Mouse (Mus musculus): Measurements from ENCODE around the gene Inf2. TPM values are rescaled to one million over a fixed set of nuclear protein-coding genes. Genes with fewer than 3 reads are reported as not detected.

The Inf2 gene
- polyA plus RNA-seq, 1 experiment: 39.9 TPM

GRCm38 (mm10) chr12:112632907-112633306 is 44.3 kb downstream of the Inf2 start:
- DNase-seq (ENCODE audit: low read depth in 1 of 2, low spot score in 2 of 2): peak in 1 of 2 experiments; percentile 62
- TF ChIP-seq POLR2A (IDR thresholded peaks at IDR 0.05; ENCODE audit: low read depth, low read length) (no peak), CTCF (IDR thresholded peaks at IDR 0.05; ENCODE audit: extremely low read depth, insufficient read depth, insufficient read length, insufficient replicate concordance) (no peak)
- peak overlapping the region; percentile 2; the same call in 1 of the 2 replicates for H3K4me3 ChIP-seq (ENCODE audit: extremely low read depth, insufficient read depth, insufficient read length)
- 38% methylated on average over 5 of the region's 5 CpGs for WGBS
- peaks cover 31% of the 10 kb centered on the region for H3K4me1 ChIP-seq (ENCODE audit: control insufficient read depth, insufficient read depth, insufficient read length)
- H3K27ac ChIP-seq (ENCODE audit: insufficient read depth, low read length): peak overlapping the region; percentile 54
- no peaks in the 10 kb centered on the region for H3K27me3 ChIP-seq (ENCODE audit: control insufficient read depth, insufficient read depth, low read length)
- H3K36me3 ChIP-seq (ENCODE audit: control insufficient read depth, insufficient read depth, low read length): no peaks in the 10 kb centered on the region

GRCm38 (mm10) chr12:112633686-112634085 is 45.1 kb downstream of the Inf2 start:
- no peak for TF ChIP-seq POLR2A (IDR thresholded peaks at IDR 0.05; ENCODE audit: low read depth, low read length)
- no peak for TF ChIP-seq CTCF (IDR thresholded peaks at IDR 0.05; ENCODE audit: extremely low read depth, insufficient read depth, insufficient read length, insufficient replicate concordance)
- Histone ChIP-seq H3K36me3 (ENCODE audit: control insufficient read depth, insufficient read depth, low read length) (no peaks in the 10 kb centered on the region), H3K27ac (ENCODE audit: insufficient read depth, low read length) (no peak overlapping the region), H3K4me3 (ENCODE audit: extremely low read depth, insufficient read depth, insufficient read length) (no peak overlapping the region), H3K4me1 (ENCODE audit: control insufficient read depth, insufficient read depth, insufficient read length) (peaks cover 23% of the 10 kb centered on the region), H3K27me3 (ENCODE audit: control insufficient read depth, insufficient read depth, low read length) (no peaks in the 10 kb centered on the region)
- peak in 1 of 2 experiments; percentile 31 for DNase-seq (ENCODE audit: low read depth in 1 of 2, low spot score in 2 of 2)
- 75% methylated on average over 9 of the region's 9 CpGs for WGBS

- Histone ChIP-seq H3K4me1 (ENCODE audit: control insufficient read depth, insufficient read depth, insufficient read length) (no peaks in the 10 kb centered on the region), H3K36me3 (ENCODE audit: control insufficient read depth, insufficient read depth, low read length) (no peaks in the 10 kb centered on the region), H3K27ac (ENCODE audit: insufficient read depth, low read length) (no peak overlapping the region), H3K4me3 (ENCODE audit: extremely low read depth, insufficient read depth, insufficient read length) (no peak overlapping the region), H3K27me3 (ENCODE audit: control insufficient read depth, insufficient read depth, low read length) (no peaks in the 10 kb centered on the region)
- TF ChIP-seq POLR2A (IDR thresholded peaks at IDR 0.05; ENCODE audit: low read depth, low read length): no peak
- no peak for TF ChIP-seq CTCF (IDR thresholded peaks at IDR 0.05; ENCODE audit: extremely low read depth, insufficient read depth, insufficient read length, insufficient replicate concordance)
- 84% methylated on average over 10 of the region's 10 CpGs for WGBS
- no peak for DNase-seq (ENCODE audit: low read depth in 1 of 2, low spot score in 2 of 2)
Observed at GRCm38 (mm10) chr12:112639526-112639925, 50.9 kb downstream of the Inf2 start.

- Histone ChIP-seq H3K27ac (ENCODE audit: insufficient read depth, low read length) (no peak overlapping the region), H3K4me3 (ENCODE audit: extremely low read depth, insufficient read depth, insufficient read length) (no peak overlapping the region), H3K27me3 (ENCODE audit: control insufficient read depth, insufficient read depth, low read length) (no peaks in the 10 kb centered on the region), H3K4me1 (ENCODE audit: control insufficient read depth, insufficient read depth, insufficient read length) (peaks cover 4% of the 10 kb centered on the region; the same call in 1 of the 2 replicates), H3K36me3 (ENCODE audit: control insufficient read depth, insufficient read depth, low read length) (no peaks in the 10 kb centered on the region)
- DNase-seq (ENCODE audit: low read depth in 1 of 2, low spot score in 2 of 2): no peak
- TF ChIP-seq CTCF (IDR thresholded peaks at IDR 0.05; ENCODE audit: extremely low read depth, insufficient read depth, insufficient read length, insufficient replicate concordance) (no peak), POLR2A (IDR thresholded peaks at IDR 0.05; ENCODE audit: low read depth, low read length) (no peak)
- 88% methylated on average over 6 of the region's 6 CpGs for WGBS
Observed at GRCm38 (mm10) chr12:112643126-112643525, 54.5 kb downstream of the Inf2 start.

- H3K4me3 ChIP-seq (ENCODE audit: extremely low read depth, insufficient read depth, insufficient read length): peak within 1 kb of the TSS; percentile 82
- 1% methylated on average over 46 of the region's 46 CpGs for WGBS
- H3K36me3 ChIP-seq (ENCODE audit: control insufficient read depth, insufficient read depth, low read length): no peaks in the 10 kb centered on the region
- no peak for TF ChIP-seq CTCF (IDR thresholded peaks at IDR 0.05; ENCODE audit: extremely low read depth, insufficient read depth, insufficient read length, insufficient replicate concordance)
- no peak for TF ChIP-seq POLR2A (IDR thresholded peaks at IDR 0.05; ENCODE audit: low read depth, low read length)
- H3K4me1 ChIP-seq (ENCODE audit: control insufficient read depth, insufficient read depth, insufficient read length): peaks cover 4% of the 10 kb centered on the region; the same call in 1 of the 2 replicates
- H3K27ac ChIP-seq (ENCODE audit: insufficient read depth, low read length): peak within 1 kb of the TSS; percentile 68
- no peaks in the 10 kb centered on the region for H3K27me3 ChIP-seq (ENCODE audit: control insufficient read depth, insufficient read depth, low read length)
- DNase-seq (ENCODE audit: low read depth in 1 of 2, low spot score in 2 of 2): peak; percentile 97 to 99
Observed at GRCm38 (mm10) chr12:112644180-112644854, 55.7 kb downstream of the Inf2 start, which contains the start of gene Siva1. Siva1 (plus strand) TSS chr12:112644679.

- H3K36me3 ChIP-seq (ENCODE audit: control insufficient read depth, insufficient read depth, low read length): no peaks in the 10 kb centered on the region
- TF ChIP-seq POLR2A (IDR thresholded peaks at IDR 0.05; ENCODE audit: low read depth, low read length): peak; percentile 61
- TF ChIP-seq CTCF (IDR thresholded peaks at IDR 0.05; ENCODE audit: extremely low read depth, insufficient read depth, insufficient read length, insufficient replicate concordance): no peak
- H3K4me1 ChIP-seq (ENCODE audit: control insufficient read depth, insufficient read depth, insufficient read length): peaks cover 4% of the 10 kb centered on the region; the same call in 1 of the 2 replicates
- peak overlapping the region; percentile 82 for H3K4me3 ChIP-seq (ENCODE audit: extremely low read depth, insufficient read depth, insufficient read length)
- peak overlapping the region; percentile 68 for H3K27ac ChIP-seq (ENCODE audit: insufficient read depth, low read length)
- no peaks in the 10 kb centered on the region for H3K27me3 ChIP-seq (ENCODE audit: control insufficient read depth, insufficient read depth, low read length)
- under 1% methylated on average over 75 of the region's 75 CpGs for WGBS
- DNase-seq (ENCODE audit: low read depth in 1 of 2, low spot score in 2 of 2): no peak
Observed at GRCm38 (mm10) chr12:112644855-112645506, 56.4 kb downstream of the Inf2 start.
